Mouse (Mus musculus): ENCODE data around the gene Gm17268. TPM values are rescaled to one million over a fixed set of nuclear protein-coding genes. Genes with fewer than 3 reads are reported as not detected.

Gene Gm17268
- total RNA-seq, 2 experiments from 2014 or later = not detected

Other genes starting within 250 kb of the Gm17268 start
- under 1 TPM; 0.09 to 0.25 TPM for gene 5530401A14Rik, start 177.9 kb downstream of the Gm17268 start, total RNA-seq (2021)
- gene Asic2, start 70.1 kb downstream of the Gm17268 start, total RNA-seq (2021) = 10 to 100 TPM; 61.5 to 63.3 TPM
- not detected for gene Ccl2, start 3.0 kb downstream of the Gm17268 start, total RNA-seq (2021)
- under 1 TPM in 1 of 2 experiments, not detected in 1; 0.64 TPM for gene Ccl7, start 7.2 kb upstream of the Gm17268 start, total RNA-seq (2021)
- under 1 TPM; 0.42 to 0.69 TPM for gene Ccl11, start 19.3 kb upstream of the Gm17268 start, total RNA-seq (2021)
- gene Ccl12, start 63.3 kb upstream of the Gm17268 start, total RNA-seq (2021) = 1 to 10 TPM in 1 of 2 experiments, not detected in 1; 1.5 TPM
- not detected for gene Ccl8, start 76.6 kb upstream of the Gm17268 start, total RNA-seq (2021)

All from layer of hippocampus, postnatal 10 days (tissue).